Mouse (Mus musculus): ENCODE data around the gene Pde4b.
A peak's percentile ranks its signal among the peaks of the same experiment; 100 is the strongest.
"Not testable (repeated sequence)": the region's sequence is repeated elsewhere in the genome, so short reads cannot be mapped to it uniquely, and the experiment has no call there.

Gene Pde4b

DNA sequence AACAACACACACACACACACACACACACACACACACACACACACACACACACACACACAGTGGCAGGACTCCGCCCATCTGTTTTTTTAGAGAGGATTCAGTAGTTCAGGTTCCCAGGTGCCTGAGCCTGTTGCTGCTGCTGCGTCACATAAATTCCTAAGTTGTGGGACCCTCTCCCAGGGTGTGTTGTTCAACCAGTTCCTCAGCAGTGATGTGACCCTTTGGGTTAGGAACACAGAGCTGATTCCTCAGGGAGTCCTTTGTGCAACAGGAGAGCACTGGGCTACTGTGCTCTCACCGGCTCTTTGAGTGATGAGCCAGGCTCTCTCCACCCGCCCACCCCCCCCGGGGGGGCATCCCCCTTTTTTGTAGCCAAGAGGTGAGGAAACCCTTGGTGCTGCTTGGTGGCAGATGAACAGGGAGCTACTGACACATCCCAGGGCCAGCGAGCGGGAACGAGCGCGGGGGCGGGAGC lies at the start of gene Pde4b:
TSS of gene Pde4b (plus strand) at position 453 of the 475 bp plus-strand sequence.
- no peak for DNase-seq (ENCODE audit: low spot score in 2 of 2)

DNA sequence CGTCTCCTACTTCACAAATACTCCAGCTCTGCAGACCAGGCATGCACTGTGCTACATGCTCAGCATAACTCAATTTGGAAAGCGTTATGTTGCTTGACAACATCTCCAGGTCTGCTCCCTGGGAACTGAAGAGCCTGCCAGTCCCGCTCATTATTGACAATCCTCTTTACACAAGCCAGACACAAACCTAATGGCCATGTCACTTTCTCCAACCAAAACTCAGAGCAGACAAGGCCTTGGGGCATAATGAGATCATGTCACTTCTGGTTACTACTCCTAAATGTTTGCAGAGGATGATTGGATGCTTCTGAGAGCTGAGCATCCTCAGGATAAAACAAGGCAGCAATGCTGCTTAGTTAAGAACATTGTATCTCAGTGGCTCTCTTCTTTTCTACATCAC lies 47.2 kb upstream of the Pde4b start:
- no peak for DNase-seq (ENCODE audit: low spot score in 2 of 2)

DNA sequence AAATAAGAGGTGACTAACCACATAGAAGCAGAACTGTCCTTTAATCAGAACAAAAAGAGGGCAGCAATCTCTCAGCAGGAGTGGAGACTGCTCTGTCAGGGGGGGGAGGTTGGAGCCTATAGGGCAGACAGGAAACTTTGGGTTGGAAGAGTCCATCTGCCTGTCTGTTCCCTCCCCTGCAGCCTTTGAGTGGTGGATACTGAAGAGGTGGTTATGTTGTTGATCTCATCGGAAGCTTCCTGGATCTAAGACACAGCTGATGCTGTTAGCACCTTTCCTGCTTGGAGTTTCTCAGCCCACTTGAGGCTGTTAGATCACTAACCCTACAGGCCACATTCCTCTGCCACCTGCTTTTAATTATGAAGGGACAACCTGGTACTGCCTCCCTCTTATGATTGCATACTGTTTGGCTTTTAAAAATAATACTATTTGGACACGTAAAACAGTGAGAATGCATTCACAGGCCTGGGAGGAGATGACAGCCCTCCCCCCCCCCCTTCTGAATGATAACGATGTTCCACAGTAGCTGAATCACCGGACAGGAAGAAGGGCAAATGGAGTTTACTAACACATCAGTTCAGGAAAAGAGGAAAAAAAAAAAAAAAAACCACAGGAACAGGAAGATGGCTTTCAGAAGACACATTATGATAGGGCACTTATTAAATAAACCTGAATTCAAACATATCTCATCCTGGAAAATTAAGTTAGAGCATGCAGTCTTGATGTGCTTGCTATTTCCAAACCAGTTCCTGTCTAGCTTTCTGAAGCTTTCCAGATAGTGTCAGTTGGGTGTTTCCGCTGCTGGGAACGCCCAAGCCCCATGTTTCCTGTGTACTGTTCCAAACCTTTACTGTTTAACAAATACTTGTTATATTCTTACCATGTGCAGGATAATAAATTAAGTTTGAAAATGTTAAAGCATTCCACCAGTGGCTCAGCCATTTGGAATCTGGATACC lies 41.9 kb upstream of the Pde4b start:
- DNase-seq (ENCODE audit: low spot score in 2 of 2), result no peak

DNA sequence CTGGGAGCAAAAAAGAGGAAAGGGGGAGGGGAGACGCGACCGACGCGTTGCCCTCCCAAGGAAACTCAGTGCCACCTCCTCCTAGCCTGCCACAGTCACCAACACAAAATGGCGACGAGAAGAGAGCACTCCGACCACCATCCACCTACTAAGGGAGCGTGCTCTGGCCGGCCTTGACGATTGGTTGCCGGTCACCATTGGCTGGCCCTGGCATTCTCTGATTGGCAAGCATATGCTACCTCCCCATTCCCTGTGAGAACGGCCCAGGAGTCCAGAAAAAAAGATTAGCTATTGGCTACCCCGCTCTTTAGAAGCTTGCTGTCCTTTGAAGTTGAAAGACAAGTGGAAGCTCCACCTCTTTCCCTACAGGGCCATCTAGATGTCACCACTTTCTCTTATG lies 38.0 kb upstream of the Pde4b start:
- not testable (repeated sequence) for DNase-seq (ENCODE audit: low spot score in 2 of 2)

DNA sequence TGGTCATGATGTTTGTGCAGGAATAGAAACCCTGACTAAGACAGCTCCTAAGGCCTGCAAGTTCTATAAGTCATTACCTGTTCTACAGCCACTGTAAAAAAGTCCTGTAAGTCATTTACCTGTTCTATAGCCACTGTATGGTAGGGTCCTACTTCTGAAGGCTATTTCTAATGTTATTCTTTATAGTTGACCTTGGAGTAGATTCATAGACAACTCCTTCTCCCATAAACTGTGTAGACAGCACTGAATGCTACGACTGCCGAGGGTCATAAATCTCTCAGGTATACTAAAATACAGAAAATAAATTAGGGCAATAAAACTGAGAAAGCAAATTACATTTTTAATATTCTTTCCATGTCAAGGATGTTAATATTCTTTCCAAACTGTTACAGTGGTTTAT lies 26.0 kb upstream of the Pde4b start:
- DNase-seq (ENCODE audit: low spot score in 2 of 2), result no peak

DNA sequence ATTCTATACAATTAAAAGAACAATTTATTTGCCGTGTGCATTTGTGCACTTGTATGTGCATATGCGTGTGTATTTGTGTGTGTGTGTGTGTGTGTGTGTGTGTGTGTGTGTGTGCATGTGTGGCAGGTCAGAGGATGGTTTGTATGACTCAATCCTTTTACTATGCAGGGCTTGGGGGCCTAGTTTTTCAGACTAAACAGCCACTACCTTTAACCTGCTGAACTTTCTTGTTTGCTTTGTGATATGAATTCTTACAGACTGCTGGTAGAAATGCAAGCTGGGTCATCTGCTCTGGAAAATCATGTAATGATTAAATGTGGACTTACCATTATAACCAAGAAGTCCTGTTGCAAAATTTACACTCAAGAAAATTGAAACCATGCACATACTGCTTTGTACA lies 18.0 kb upstream of the Pde4b start:
- DNase-seq (ENCODE audit: low spot score in 2 of 2), result no peak

DNA sequence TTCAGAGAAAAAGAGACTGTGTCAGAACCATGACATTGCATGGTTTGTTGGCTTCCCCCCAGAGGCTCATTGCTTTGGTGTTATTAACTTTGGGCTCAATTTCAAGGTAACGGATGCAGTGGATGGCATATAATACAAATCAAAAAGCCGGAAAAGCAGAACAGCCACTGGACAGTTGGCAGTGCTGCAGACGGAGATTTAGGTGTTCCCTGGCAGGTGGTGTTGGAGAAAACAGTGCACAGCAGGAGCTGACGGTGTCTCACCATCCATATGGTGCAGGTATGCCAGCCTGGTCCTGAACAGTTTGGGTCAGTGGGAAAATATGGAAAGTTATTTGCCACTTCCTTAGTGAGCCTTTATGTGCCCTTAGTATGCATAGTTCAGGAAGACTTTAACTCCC lies 1.0 kb upstream of the Pde4b start:
- DNase-seq (ENCODE audit: low spot score in 2 of 2), result no peak

DNA sequence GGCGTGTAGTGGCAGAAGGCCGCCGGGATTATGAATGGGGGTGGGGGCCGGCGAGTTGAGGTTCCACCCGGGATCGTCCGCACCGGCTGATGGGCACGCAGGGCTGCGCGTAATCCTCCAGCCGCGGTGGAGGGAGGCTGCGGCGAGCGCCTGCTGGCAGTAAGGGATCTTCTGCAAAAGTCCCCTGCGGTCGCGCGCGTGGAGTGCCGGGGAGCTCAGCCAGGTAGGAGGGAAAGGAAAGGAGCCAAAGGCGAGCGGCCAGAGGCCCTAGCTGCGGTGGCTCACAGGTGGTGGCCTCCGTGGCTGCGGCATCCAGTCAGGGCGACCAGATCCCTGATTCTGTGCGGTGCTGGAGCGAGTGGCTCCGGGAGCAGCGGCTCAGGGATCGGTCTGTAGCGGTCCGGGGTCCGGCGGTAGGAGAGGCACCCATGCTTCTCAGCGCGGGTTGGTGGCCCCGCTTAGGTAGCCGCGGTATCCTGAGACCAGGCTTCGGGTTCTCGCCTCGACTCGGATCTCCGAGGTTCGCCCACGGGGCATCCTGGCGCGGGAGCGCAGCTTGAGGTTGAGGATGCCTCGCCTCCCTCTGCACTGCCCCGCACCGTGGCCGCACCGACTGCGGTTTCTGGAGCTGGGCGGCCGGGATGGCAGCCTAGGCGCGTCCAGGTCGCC lies 357 bp downstream of the Pde4b start:
- DNase-seq (ENCODE audit: low spot score in 2 of 2), result peak; percentile 62 to 65

DNA sequence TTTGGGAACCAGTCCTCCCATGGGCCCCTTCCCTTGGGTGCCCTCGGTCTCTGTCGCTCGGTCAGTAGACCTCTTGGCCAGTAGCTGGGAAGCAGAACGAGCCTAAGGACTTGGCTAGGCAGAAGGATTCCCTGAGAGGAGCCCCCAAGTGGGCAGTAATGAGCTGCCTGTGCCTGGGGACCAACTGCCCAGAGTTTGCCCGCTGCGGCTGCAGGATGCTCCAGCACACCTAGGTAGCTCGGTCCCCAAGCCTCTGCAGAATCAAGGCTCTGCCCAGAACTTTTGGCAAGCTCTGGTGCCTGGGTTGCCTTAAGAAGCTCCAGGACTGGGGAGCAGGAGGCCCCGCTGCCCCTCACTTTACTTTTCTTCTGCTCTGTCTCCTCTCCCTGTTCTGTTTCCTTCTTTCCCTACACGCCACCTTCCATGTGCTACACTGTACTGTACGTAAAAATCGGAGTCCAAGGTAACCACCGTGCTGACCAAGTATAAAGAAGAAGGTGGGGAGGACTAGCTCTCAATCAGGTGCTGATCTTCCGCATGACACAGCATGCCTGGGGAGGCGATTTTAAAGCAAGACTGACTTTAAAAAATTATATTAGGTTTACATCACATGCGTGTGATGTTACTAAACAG lies 1.0 kb downstream of the Pde4b start:
- peak; percentile 36 to 41 for DNase-seq (ENCODE audit: low spot score in 2 of 2)

DNA sequence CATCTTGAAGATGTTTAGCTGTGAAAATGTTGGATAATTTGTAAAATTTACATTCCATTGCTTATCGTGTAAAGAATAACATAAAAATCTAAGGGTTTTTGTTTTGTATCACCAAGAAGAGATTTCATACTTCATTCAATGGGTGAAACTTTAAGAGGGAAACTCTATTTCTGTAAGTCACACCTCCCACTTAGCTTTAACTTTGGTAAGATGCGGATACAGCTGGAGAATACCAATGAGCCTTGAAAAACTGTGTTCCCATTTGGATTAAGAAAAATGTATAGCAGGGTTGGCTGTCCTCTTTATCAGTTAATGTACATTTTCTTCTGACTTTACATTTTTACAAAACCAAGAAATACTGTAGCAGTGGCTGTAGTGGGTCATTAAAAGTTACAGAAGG lies 8.5 kb downstream of the Pde4b start:
- DNase-seq (ENCODE audit: low spot score in 2 of 2), result no peak

DNA sequence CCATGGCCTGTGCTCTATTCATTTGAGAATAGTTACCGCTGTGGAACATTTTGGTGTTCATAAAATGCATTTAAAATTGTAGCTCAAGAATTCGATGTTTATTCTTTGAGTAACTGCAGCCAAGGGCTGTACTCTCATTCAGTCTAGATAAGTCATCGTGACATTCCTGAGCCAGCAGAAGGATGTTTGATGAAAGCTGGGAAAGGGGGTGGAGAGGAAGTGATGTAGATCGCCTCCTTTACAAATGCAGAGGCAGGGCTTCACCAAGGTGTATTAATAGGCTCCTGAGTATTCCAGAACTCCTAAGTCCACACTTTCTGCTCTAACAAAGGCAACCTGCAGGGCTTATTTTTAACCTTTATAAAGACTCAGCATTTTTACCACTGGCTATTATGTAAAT lies 14.9 kb downstream of the Pde4b start:
- no peak for DNase-seq (ENCODE audit: low spot score in 2 of 2)

DNA sequence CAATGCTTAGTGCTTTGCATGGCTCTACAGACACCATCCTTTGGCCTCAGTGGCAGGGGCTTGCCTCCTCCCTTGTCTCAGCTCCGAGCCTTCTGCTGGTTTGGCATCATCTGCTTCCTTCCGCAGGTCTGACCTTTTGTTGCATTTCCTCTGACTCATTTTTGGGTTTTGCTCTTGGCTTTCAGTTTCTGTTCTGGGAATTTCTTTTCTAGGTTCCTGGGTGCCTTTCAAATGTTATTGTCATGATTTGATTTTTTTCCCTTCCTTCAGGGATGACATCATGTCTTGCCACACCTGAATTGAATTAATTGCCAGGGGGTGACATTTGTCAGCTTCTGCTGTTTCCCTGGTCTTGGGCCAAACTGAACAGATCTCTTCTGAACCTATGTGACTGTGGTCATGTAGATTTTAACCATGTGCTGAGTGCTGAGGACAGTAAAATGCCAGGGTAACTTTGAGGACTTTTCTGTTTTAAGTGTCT lies 17.2 kb downstream of the Pde4b start:
- DNase-seq (ENCODE audit: low spot score in 2 of 2), result no peak

DNA sequence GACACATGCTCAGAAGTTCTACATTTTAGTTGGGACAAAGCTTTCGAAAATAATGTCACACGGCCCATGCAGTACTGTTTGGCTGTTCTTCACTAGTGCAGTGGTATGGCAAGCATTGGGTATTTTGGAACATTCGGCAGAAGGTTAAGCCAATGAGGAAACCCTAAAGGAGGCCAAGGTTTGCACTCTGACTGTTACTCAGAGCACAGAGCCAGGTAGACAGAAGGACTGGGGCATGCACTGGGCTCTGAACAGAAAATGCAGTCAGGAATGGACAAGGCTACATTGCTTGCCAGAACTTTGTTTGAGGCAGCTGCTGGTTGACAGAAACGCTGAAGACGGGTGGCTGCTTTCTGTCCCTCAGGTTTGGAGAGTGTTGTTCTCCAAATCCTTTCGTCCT lies 19.4 kb downstream of the Pde4b start:
- no peak for DNase-seq (ENCODE audit: low spot score in 2 of 2)

DNA sequence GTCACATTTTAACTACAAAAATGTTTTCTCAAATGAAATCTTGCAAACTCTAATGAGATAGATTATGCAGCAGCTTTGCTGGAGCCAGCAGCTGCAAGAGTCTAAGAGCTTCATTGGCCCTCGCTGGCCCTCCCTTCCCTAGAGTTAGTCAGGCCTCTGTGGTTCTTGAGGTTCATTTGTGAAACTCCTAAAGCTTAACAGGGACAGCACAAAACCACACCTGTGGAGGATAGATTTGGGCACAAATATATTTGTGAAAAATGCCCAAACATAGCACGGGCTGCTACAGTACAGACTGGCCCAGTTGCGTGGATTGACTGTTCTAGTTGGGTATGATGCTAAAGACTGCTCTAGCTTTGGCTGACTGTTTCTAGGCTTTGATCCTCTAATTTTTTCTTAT lies 32.1 kb downstream of the Pde4b start:
- DNase-seq (ENCODE audit: low spot score in 2 of 2), result no peak

DNA sequence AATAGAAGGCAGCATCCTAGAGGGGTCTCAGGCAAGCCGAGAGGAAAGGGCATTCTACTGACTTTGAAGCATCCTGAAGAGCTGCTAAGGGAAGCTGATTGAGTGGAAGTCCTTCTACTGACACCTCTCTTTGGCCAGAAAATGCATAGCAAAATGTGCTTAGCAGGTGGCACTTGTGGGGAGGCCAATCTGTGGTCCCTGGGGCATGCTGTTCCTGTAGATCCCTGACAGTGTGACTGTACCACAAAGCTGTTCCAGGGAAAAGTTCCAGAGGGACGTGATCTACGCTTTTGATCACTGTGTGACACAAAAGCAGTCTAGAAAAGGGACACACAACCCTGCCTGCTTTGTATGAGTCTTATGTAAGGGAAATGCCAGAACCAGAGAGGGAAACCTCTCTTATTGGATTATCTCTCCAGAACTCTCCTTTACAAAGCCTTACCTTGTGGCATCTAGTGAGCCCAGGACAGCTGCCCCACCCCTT lies 49.1 kb downstream of the Pde4b start:
- no peak for DNase-seq (ENCODE audit: low spot score in 2 of 2)

DNA sequence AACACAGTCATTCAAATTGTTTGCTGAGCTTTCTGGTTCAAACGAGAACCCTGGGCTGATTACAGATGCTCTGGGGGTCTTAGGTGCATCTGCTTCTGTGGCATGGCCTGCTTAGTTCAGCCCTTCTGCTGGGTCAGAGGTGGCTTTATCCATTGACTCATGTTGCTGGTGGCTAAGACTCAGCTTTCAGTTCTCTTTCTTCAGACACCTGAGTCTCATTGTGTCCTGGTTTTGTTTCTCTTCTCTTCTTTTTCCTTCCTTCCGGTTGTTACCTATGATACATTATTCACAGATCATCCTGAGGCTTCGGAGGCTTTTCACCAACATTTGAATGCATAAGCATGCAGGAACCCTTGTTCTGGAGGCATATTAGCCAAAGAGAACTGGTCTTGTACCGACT lies 51.0 kb downstream of the Pde4b start:
- no peak for DNase-seq (ENCODE audit: low spot score in 2 of 2)

DNA sequence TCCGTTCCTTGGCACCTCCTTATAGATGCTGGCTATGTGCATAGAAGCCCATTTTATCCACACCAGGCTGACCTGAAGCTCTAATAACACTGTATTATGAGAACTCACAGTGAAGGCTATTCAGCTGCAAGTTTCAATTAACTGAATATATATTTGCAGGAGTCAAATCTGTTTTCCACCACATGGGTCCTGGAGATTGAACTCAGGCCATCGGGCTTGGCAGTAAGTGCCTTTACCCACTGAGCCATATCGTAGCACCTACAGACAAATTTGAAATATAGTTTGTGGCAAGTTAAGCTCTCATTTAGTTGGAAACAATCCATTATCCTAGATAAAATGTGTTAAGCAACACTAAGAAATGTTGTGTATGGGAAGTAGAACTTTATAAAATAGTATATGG lies 53.9 kb downstream of the Pde4b start:
- DNase-seq (ENCODE audit: low spot score in 2 of 2), result no peak

DNA sequence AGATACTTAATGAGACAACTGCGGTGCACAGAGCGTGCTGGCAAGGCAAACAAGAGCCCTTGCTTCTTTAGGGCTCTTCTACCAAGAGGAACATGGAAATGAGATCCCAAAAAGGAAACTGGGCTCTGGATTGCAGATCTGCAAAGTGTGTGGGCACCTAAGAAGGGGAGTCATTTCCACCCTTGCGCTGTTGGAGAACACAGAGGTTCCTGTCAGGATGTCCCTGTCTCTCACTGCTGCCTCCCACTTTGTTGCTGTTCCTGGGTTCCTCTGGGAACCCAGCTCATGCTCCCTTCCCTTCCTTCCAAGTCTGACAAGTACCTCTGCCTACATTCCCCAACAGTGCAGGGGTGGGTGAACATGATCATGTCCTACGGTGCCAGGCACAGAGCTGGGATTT lies 61.4 kb downstream of the Pde4b start:
- DNase-seq (ENCODE audit: low spot score in 2 of 2), result peak; percentile 36 to 40

DNA sequence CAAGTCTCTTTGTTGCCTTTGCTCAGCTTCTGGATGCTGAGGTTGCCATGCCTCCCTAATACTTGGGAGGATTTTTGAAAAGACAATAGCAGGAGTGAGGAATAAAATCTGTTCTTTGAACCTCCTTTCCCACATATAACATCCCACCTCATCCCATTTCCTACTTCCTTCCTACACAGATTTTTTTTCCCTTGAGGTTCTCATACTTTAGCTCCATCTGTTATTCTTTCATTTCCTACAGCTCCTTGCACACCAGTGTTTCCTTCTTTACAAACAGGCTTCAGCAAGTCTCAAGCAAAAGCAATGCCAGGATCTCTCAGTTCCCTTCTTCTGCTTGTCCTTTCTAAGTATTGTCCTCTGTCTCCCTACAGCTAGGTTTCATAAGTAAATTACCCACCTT lies 71.8 kb downstream of the Pde4b start:
- no peak for DNase-seq (ENCODE audit: low spot score in 2 of 2)

DNA sequence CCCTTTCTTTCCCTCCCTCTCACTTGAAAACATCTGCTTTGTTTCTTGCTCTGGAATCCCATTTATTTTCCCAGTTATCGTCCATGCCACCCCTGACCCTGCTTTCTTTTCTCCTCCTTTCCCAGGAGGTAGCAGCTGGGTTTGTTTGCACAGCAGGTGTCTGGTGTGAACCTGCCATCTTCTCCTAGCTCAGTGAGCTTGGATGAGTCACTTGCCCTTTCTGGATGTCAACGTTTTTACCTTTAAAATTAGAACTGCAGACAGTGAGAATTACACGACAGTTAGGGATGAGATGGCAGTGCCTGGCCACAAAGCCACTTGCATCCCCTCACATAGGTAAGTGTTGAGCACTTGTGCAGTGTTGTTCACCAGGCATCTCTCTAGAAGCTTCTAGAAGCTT lies 84.3 kb downstream of the Pde4b start:
- no peak for DNase-seq (ENCODE audit: low spot score in 2 of 2)

DNA sequence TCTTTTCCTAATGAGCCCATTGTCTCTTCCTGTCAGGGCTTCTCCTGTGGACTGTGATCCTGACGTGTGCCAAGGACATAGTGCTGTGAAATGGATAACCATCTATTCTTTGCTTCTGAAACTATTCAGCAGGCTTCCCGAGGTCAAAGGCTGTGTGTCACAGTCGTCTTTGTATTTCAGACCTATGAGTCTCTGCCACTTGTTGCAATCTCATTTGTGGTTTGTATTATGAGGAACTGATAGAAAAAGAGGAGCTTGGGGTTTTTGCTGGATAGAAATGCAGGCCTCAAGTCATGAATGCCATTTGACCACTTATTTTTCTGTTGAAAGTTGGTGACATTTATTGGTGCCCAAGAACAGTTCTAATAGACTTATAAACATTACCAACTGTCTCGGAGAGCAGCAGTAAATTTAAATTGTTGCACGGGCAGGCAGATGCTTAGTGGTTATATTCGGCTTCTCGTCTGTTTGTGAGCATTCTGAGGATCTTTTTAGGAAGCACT lies 85.4 kb downstream of the Pde4b start:
- no peak for DNase-seq (ENCODE audit: low spot score in 2 of 2)

DNA sequence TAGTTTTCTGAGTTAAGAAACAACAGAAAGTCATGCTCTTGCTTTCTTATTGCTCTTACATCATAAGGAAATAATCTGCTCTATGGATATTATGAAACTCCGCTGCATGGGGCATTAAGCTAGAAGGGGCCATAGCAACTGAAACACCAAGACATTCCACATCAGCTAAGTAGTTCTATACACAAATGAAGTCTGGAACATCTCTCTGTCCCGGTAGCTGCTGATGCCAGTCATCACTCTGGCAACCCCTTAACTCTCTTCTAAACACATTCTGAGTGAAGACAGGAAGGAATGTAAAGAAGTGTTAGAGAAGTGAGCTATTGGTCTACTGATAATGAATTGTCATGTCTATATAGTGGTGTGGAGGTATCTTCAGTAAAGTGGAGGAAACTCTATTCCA lies 88.6 kb downstream of the Pde4b start:
- no peak for DNase-seq (ENCODE audit: low spot score in 2 of 2)
